Mouse (Mus musculus) midbrain, embryonic 12.5 days (tissue): ENCODE data around the gene Nat8f5. TPM values are rescaled to one million over a fixed set of nuclear protein-coding genes. Genes with fewer than 3 reads are reported as not detected.
"Not testable (repeated sequence)": the region's sequence is repeated elsewhere in the genome, so short reads cannot be mapped to it uniquely, and the experiment has no call there.

Source experiments
- ATAC-seq: fragments of 200-750 bp; cut with Nextera tagmentation; 2 replicates; pipeline ENCODE4 v1.8.0; 2017; ENCODE audit warnings: low read depth, moderate TSS enrichment, moderate library complexity; ENCODE audit not compliant: low FRiP score
- H3K27ac ChIP-seq: fragments of 300-500 bp; sonication (generic); replicated peaks from 2 replicates; pipeline ENCODE4 v1.5.1; 2016; ENCODE audit warnings: mild to moderate bottlenecking
- H3K27me3 ChIP-seq: fragments of 300-500 bp; sonication (generic); 2 replicates; pipeline ENCODE4 v1.6.1; 2016; ENCODE audit warnings: mild to moderate bottlenecking
- H3K36me3 ChIP-seq: fragments of 300-500 bp; sonication (generic); 2 replicates; pipeline ENCODE4 v1.6.1; 2016
- H3K4me1 ChIP-seq: fragments of 300-500 bp; sonication (generic); 2 replicates; pipeline ENCODE4 v1.6.1; 2016
- H3K4me2 ChIP-seq: fragments of 300-500 bp; sonication (generic); replicated peaks from 2 replicates; pipeline ENCODE4 v1.6.1; 2016; ENCODE audit warnings: mild to moderate bottlenecking, moderate library complexity
- H3K4me3 ChIP-seq: fragments of 300-500 bp; sonication (generic); 2 replicates; pipeline ENCODE4 v1.5.1; 2016; ENCODE audit warnings: mild to moderate bottlenecking
- H3K9ac ChIP-seq: fragments of 300-500 bp; sonication (generic); replicated peaks from 2 replicates; pipeline ENCODE4 v1.6.1; 2016; ENCODE audit warnings: mild to moderate bottlenecking, moderate library complexity
- H3K9me3 ChIP-seq: fragments of 300-500 bp; sonication (generic); 2 replicates; pipeline ENCODE4 v1.6.1; 2016; ENCODE audit warnings: mild to moderate bottlenecking
- WGBS: fragments of 180-500 bp; shearing (Covaris S2); methylation state at CpG from one replicate; pipeline ENCODE4 v1.1.7; 2016; 5-methylcytosine and 5-hydroxymethylcytosine counted together
- polyA plus RNA-seq: library from polyadenylated mRNA; unstranded; fragments of >200 nt; fragmentation: Nextera tagmentation; extraction: Ambion mirVana; gene quantifications from 2 replicates; pipeline ENCODE4 v1.2.1, GENCODE M21; 2016

Gene Nat8f5
- polyA plus RNA-seq, 1 experiment from 2014 or later, result not detected

DNA sequence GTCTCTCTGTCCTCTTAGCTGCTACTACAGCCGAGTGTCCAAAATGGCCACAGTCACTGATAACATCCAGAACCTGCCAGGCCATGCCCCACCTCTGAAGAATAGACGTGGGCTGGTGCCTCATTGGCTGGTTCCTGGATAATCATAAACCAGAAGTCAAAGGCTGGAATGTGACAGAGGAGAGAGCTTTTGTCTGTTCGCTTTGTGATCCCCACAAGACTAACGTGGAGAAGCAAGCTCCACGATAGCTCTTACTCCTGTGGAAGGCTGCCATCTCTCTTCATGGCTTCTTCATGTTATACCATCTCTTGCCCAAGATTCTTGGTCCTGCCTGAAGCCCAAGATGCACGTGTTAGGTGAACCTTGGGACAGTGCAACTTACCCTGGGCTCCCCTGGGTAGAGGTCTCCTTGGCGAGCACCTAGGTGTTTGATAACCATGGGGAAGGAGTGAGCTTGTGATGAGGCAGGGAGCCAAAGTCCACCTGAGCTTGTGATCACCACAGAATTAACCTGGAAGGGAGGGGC, 11.1 kb upstream of the Nat8f5 start, which contains the start of gene Nat8:
Nat8 (minus strand) TSS at position 287 of the 526 bp plus-strand sequence.
- H3K4me3 ChIP-seq, result no peak within 1 kb of the TSS
- H3K9ac ChIP-seq, result no peak within 1 kb of the TSS
- no peaks in the 10 kb centered on the region for H3K36me3 ChIP-seq
- no peaks in the 10 kb centered on the region for H3K9me3 ChIP-seq
- H3K27me3 ChIP-seq, result no peaks in the 10 kb centered on the region
- H3K27ac ChIP-seq, result no peak within 1 kb of the TSS
- no peak within 1 kb of the TSS for H3K4me2 ChIP-seq
- no peaks in the 10 kb centered on the region for H3K4me1 ChIP-seq
- 81% methylated on average over 7 of the region's 7 CpGs for WGBS
- no peak for ATAC-seq

DNA sequence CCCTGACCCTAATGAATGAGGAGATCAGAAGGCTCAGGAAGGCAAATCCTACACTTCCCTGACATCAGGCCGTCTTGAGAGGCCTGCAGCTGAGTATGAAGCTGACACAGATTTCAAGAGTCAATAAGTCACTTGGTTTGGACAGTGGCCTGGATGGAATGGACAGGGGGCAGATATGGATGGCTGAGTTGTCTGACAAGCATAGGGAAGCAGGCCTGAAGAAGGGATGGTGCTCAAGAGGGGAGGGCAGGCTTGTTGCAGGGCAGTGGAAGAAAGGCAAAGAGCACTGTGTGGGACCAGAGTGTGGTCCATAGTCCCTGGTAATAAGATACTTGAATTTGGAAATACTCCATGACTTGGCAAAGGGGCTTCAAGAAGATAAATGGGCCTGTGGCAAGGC, 8.7 kb upstream of the Nat8f5 start:
- Histone ChIP-seq H3K27me3 (no peaks in the 10 kb centered on the region), H3K27ac (no peak overlapping the region), H3K36me3 (no peaks in the 10 kb centered on the region), H3K4me2 (no peak overlapping the region), H3K4me1 (no peaks in the 10 kb centered on the region), H3K4me3 (no peak overlapping the region), H3K9me3 (no peaks in the 10 kb centered on the region), H3K9ac (no peak overlapping the region)
- 57% methylated on average over 1 of the region's 1 CpGs for WGBS
- no peak for ATAC-seq

DNA sequence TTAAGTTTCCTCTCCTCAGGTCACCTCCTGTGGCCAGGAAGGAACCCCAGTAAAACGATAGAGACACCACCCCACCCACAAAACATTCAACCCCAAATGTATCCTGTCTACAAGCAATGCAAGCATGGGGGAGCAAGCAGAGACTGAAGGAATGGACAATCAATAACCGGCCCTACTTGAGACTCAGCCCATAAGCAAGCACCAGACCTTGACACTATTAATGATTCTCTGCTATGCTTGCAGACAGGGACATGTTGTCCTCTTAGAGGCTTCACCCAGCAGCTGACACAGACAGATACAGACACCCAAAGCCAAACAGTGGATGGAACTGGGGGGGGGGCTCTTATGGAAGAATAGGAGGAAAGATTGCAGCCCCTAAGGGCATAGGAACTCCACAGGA, 5.1 kb upstream of the Nat8f5 start:
- H3K27me3 ChIP-seq, result no peaks in the 10 kb centered on the region
- no peaks in the 10 kb centered on the region for H3K4me1 ChIP-seq
- no peak for ATAC-seq
- no peak overlapping the region for H3K27ac ChIP-seq
- 85% methylated on average over 2 of the region's 2 CpGs for WGBS
- H3K4me2 ChIP-seq, result no peak overlapping the region
- no peaks in the 10 kb centered on the region for H3K36me3 ChIP-seq
- no peaks in the 10 kb centered on the region for H3K9me3 ChIP-seq
- H3K4me3 ChIP-seq, result no peak overlapping the region
- no peak overlapping the region for H3K9ac ChIP-seq

DNA sequence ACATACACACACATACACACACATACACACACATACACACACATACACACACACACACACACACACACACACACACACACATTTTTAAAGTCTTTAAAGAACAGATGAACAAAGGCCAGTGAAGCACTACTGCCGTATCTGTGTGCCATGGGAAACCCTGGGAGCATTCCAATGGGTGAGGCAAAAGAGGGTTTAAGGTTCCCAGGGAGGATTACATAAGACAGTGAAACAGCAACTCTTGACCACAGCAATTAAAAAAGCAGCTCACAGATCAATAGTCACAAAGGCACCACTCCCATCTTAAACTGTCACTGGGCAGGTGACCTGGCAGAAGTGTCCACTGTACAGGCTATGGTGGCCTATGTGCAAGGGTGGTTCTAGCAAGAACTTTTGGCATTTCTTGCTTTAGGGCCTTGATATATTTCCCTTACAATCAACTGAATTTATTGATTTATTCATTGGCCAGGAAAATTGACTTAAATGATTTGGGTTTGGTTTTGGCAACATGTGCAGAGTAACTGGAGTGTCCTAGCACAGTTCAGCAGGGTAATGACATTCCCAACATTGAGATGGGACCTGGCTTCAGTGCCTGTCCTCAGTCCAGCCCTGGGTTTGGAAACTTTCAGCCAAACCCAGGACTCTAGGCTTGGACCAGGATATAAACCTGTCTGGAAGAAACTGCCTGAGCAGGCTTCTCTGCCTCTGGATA, 2.8 kb upstream of the Nat8f5 start:
- H3K4me1 ChIP-seq, result no peaks in the 10 kb centered on the region
- no peaks in the 10 kb centered on the region for H3K9me3 ChIP-seq
- no peaks in the 10 kb centered on the region for H3K36me3 ChIP-seq
- H3K4me3 ChIP-seq, result no peak overlapping the region
- WGBS, result 79% methylated on average over 1 of the region's 1 CpGs
- H3K27ac ChIP-seq, result no peak overlapping the region
- no peak overlapping the region for H3K4me2 ChIP-seq
- no peak overlapping the region for H3K9ac ChIP-seq
- no peak for ATAC-seq
- H3K27me3 ChIP-seq, result no peaks in the 10 kb centered on the region

DNA sequence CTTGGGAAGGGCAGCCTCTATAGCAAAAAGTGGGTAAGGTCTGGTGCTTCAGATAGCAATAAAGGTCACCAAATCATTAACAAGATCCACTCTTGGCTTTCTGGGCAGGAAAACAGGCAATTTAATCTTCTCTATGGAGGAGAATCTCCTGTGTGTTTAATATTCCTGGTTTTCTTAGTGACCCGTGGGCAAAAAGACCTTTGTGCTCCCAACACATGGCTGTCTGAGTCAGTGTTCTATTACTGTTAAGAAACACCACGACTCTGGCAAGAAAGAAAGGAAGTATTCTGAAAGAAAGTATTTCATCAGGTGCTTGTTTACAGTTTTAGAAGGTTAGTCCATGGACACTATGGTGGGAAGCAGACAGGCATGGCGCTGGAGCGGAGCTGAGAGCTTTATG, 1.5 kb upstream of the Nat8f5 start:
- no peak overlapping the region for H3K4me3 ChIP-seq
- no peaks in the 10 kb centered on the region for H3K36me3 ChIP-seq
- no peaks in the 10 kb centered on the region for H3K4me1 ChIP-seq
- no peaks in the 10 kb centered on the region for H3K27me3 ChIP-seq
- H3K27ac ChIP-seq, result no peak overlapping the region
- 79% methylated on average over 4 of the region's 4 CpGs for WGBS
- no peak for ATAC-seq
- no peaks in the 10 kb centered on the region for H3K9me3 ChIP-seq
- H3K9ac ChIP-seq, result no peak overlapping the region
- H3K4me2 ChIP-seq, result no peak overlapping the region

DNA sequence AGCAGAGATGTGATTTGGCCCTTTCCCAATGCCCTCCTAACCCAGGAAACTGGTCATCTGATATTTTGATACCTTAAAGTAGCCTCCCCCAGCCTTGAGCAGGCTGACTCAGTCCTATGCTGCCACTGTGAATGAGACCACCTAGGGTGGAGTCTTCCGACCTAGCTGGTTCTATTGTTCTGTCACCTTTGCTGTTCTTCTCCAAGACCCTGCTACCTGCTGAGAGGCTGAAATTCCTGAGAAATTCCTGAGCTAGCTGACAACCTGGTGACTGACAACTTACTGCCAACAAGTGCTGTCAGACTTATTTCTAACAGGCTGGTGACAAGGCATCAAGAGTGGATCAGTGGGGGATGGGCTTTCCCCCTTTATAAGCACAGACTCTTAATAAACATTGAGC, 2.4 kb downstream of the Nat8f5 start:
- H3K36me3 ChIP-seq, result no peaks in the 10 kb centered on the region
- ATAC-seq, result no peak
- 17% methylated on average over 1 of the region's 1 CpGs for WGBS

DNA sequence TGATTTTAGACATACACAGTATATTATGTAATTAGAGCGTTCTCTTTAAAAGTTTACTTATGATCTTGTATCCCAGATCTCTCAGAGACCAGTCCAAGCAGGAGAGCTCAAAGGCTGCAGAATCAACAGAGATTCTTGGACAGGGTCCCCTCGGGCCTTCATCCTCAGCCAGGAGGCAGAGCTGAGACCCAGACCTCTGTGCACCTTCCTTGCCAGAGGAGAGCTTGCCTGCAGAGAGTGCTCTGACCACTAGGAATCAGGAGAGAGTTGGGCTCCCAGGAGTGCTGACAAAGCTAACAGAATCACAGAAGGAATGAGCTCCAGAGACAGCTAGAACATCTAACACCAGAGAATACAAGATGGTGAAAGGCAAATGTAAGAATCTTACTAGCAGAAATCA, 7.4 kb downstream of the Nat8f5 start:
- no peaks in the 10 kb centered on the region for H3K27me3 ChIP-seq
- H3K4me2 ChIP-seq, result no peak overlapping the region
- H3K9ac ChIP-seq, result no peak overlapping the region
- H3K4me3 ChIP-seq, result no peak overlapping the region
- WGBS, result 88% methylated on average over 2 of the region's 2 CpGs
- H3K9me3 ChIP-seq, result no peaks in the 10 kb centered on the region
- no peaks in the 10 kb centered on the region for H3K36me3 ChIP-seq
- H3K4me1 ChIP-seq, result no peaks in the 10 kb centered on the region
- ATAC-seq, result no peak
- no peak overlapping the region for H3K27ac ChIP-seq

More for the DNA sequence above, 2.4 kb downstream of the Nat8f5 start:
- Histone ChIP-seq H3K27ac (no peak overlapping the region), H3K9ac (no peak overlapping the region), H3K4me2 (no peak overlapping the region), H3K4me3 (no peak overlapping the region), H3K9me3 (no peaks in the 10 kb centered on the region), H3K27me3 (no peaks in the 10 kb centered on the region), H3K4me1 (no peaks in the 10 kb centered on the region)

DNA sequence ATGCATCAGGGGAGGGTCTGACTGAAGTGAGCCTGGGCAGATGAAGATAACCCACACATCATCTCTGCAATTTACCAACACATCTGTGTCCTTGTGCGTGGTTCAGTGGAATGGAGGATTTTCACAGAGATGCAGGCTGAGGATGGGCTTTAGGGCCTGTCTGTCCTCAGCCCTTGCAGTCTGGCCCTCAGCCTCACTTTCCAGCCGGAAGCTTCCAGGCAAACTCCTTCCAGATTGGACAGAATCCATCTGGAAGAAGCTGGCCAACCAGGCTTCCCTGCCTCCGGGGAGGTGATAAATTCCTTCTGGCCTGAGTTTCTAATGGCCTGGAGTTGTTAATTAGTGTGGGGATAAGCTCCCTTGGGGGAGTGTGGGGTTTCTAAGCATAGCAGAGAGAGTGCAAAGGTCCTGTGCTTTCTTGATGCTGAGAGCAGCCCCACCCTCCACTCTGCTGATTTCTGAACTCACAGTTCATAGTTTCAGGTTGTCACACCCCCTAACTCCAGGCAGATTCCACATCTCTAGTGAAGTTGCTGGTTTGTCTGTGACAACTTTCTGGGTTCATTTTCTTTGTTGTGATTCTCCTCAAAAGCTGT, 9.7 kb downstream of the Nat8f5 start:
- not testable (repeated sequence) for H3K9me3 ChIP-seq, H3K36me3 ChIP-seq, ATAC-seq, H3K9ac ChIP-seq, H3K4me3 ChIP-seq, H3K27me3 ChIP-seq, H3K4me2 ChIP-seq, H3K27ac ChIP-seq, H3K4me1 ChIP-seq
- 76% methylated on average over 3 of the region's 3 CpGs for WGBS

DNA sequence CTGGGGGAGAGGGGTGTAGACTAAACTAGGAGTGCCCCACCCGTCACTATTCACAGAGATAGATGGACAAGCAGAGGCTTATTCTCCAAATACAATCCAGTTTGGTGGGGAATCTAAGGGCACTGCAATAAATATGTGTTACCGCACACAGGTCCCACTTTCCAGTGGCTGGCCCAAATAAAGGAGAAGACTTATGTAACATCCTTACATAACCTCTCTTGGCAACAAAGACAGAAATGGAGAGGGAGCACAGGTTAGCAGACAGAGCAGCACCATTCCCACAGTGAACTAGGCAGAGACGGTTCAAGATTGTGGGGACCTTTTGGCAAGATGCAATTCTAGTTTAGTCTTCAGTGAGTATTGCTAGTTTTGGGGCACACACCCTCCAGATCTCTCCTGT, 10.3 kb downstream of the Nat8f5 start:
- H3K27ac ChIP-seq, H3K4me1 ChIP-seq, H3K4me2 ChIP-seq, H3K9me3 ChIP-seq, H3K27me3 ChIP-seq, H3K9ac ChIP-seq, H3K4me3 ChIP-seq, ATAC-seq, H3K36me3 ChIP-seq: not testable (repeated sequence)
- WGBS, result 99% methylated on average over 3 of the region's 3 CpGs

DNA sequence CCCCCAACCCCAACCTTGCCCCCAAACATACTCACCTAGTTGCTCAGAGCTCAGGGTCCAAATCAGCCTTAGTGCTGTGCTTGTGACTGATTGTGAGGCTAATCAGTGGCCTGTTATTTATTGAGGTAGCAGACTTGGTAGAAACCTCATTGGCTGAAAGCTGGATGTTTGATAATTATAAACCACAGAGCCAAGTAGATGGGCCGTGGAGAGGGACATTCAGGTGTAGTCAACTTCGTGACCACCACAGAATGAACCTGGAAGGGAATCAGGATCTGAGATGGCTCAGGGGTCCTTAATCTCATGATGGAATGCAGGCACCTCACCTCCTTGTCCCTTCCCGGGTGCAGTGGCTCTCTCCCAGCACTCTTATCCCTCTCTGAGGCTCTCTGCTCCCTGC, 11.0 kb downstream of the Nat8f5 start:
- 70% methylated on average over 2 of the region's 3 CpGs for WGBS
- H3K4me3 ChIP-seq, H3K27ac ChIP-seq, H3K36me3 ChIP-seq, H3K9me3 ChIP-seq, H3K27me3 ChIP-seq, ATAC-seq, H3K9ac ChIP-seq, H3K4me1 ChIP-seq, H3K4me2 ChIP-seq: not testable (repeated sequence)

DNA sequence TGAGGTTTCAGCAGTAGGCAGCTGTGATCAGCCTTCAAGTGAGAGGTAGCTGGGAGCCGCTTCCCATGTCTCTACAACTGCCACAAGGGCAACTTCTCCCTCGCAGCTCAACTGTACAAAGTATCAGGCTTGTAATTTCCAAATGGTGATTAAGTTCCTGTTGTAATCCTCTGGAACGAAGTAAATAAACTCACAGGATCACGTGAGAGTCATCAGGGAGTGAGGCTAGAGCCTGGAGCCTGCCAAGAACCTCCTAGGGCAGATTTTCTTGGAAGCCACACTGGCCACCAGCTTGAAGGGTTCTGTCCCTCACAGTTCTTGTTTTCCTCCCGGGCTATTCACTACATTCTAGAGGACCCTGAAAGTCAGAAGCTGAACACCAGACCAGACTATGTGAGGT, 17.6 kb downstream of the Nat8f5 start:
- not testable (repeated sequence) for ATAC-seq, H3K4me1 ChIP-seq, H3K4me3 ChIP-seq, H3K27me3 ChIP-seq, H3K9me3 ChIP-seq, H3K36me3 ChIP-seq, H3K9ac ChIP-seq, H3K27ac ChIP-seq, H3K4me2 ChIP-seq
- WGBS, result 77% methylated on average over 5 of the region's 5 CpGs
